Mouse (Mus musculus): ENCODE results near the gene Top2b. TPM values are rescaled to one million over a fixed set of nuclear protein-coding genes. Genes with fewer than 3 reads are reported as not detected.

Top2b gene
- total RNA-seq, 2 experiments from 2014 or later: 29.4 to 35.4 TPM

DNA sequence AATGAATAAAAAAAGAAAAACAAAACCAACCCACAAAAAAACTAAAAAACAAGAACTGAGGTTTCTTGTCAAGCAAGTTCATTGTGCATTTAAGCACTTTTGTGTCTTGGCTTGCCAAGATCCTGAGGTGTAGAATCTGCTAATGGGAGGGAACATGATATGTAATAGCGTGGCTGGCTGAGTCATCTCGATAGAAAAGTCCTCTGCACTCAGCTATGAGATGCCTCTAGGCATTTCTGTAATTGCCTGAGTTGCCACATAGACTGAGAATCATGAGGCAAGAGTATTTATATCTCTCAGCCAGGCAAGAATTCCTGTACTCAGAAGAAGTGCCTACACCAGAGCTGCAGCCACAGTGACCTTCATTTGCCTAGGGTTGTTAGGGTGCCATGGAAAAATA lies 68.2 kb downstream of the Top2b start:
- intact Hi-C loops (cut with DNase I): loop anchor here (5.0 to 10.0 kb wide), 2 partner anchors 144 to 972 kb away; no protein-coding TSS in a partner anchor
- no peak for DNase-seq
- Histone ChIP-seq H3K27ac (peak overlapping the region; percentile 85), H3K4me3 (no peak overlapping the region)
- no peak for TF ChIP-seq CTCF (IDR thresholded peaks at IDR 0.05)

DNA sequence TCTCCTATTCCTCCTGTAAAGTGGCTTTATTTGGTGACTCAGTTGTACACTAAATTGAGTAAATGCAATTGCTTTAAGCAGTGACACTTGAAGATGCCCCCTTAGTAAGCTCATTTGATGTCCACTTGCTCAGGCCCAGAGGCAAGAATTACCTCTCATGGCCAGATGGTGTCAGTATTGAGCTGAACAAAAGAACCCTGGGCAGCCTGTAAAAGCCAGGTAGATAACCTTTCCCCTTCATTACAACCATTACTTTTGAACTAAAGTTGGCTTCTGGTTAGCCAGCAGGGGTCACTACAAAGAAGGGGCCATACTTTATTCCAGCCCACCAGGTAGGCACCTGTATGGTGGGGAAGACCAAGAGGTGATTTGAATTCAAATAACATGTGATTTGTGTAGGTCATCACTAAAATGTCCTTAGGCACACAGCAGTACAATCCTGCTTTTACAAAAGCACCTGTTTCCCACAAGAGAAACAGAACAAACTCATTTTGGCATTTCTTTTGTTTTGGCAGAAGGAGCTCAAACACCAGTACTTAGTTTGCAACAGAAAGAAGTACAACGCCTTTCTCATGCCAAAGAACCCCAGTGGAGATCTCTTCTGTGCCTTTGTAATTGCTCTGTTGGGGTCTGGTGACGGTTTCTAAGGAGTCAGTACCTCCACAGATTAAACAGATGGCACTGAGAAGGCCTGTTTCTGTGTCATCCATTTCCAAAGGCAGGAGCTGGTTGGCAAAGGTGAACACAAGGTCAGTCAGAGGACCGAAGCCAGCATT lies 69.6 kb downstream of the Top2b start:
- intact Hi-C loops (cut with DNase I): loop anchor here (2.0 to 10.0 kb wide), 4 partner anchors 92 to 970 kb away; no protein-coding TSS in a partner anchor
- peak; percentile 67 for DNase-seq
- H3K27ac ChIP-seq: peak overlapping the region; percentile 85
- TF ChIP-seq CTCF (IDR thresholded peaks at IDR 0.05): peak; percentile 88
- H3K4me3 ChIP-seq: no peak overlapping the region

DNA sequence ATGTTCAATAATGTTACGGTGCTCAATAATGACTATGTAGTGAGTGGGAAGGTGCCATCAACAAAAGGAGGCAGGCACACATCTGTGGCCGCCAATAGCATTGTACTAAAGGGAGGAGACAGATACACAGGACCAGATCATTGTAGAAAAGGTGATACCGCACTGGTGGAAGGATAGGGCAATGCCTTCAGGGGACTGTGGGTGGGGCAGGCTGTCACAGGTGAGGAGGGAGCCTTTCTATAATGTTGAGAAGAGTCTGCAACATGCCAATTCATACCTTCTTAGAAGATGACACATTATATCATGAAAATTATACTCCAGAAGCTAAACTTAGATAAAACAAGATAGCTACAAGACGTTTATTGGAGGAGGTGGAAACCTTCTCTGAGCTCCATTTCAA lies 72.4 kb downstream of the Top2b start:
- Histone ChIP-seq H3K4me3 (no peak overlapping the region), H3K27ac (no peak overlapping the region)
- no peak for DNase-seq
- intact Hi-C loops (cut with DNase I): loop anchor here (10.0 kb wide), 1 partner anchor 967 kb away; no protein-coding TSS in a partner anchor
- no peak for TF ChIP-seq CTCF (IDR thresholded peaks at IDR 0.05)

DNA sequence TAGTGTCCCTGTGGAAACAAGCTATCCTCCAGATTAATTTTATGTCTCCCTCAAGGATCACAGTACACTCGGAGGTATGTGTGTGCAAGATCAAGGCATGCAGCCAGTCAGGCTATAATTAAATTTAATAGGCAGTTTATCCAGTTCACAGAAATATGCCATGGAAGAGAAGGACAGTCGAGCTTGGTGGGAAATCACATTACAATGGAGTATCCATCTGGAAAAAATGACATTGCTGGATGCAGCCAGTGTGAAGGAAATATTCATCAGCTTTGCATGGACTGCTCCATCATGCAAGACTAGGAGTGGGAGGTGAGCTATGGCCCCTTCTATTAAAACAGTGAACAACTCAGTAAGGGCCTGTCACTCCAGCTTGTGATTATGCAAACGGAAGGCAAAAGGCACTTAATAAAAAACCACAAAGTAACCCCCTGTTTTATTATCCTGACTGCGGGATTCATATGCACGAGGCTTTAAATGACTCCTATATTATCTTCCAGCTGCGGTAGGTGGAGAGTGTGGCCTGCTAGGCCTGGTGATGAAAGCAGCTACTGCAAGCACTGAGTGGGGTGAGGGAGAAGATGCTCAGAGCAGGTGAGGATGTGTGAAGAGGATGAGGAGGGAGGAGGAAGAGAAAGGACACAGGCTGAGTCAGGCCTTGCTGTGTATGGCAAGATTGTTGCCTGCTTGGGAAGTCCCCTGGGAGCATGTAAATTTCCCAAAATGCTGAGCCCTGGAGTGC lies 74.6 kb downstream of the Top2b start:
- no peak for TF ChIP-seq CTCF (IDR thresholded peaks at IDR 0.05)
- peak overlapping the region; percentile 40; the same call in 1 of the 2 replicates for H3K27ac ChIP-seq
- intact Hi-C loops (cut with DNase I): loop anchor here (5.0 to 10.0 kb wide), 2 partner anchors 73 to 965 kb away; no protein-coding TSS in a partner anchor

DNA sequence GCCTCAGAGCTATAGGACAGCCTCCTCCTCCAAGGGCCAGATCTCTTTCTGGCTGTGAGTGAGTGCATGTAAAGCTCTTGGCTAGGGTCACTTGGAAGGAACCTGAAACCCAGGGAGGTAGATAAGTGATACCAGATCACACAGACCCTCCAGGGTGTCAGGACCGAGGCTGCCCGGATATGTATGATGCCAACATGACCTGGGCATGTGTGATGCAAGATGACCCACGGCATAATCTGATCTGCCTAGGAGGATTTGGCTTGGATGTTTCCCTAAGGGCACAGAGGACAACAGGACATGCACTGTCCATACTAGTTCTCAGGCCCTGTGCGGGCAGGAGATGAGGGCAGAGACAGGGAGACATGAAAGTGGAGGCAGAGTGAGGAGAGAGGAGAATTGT lies 79.9 kb downstream of the Top2b start:
- DNase-seq: peak; percentile 75
- intact Hi-C loops (cut with DNase I): loop anchor here (5.0 kb wide), 2 partner anchors 52 to 67 kb away; no protein-coding TSS in a partner anchor
- TF ChIP-seq CTCF (IDR thresholded peaks at IDR 0.05): no peak
- H3K27ac ChIP-seq: peak overlapping the region; percentile 88
- H3K4me3 ChIP-seq: peak overlapping the region; percentile 48

More for the DNA sequence above, 74.6 kb downstream of the Top2b start:
- no peak overlapping the region for H3K4me3 ChIP-seq
- DNase-seq: no peak

DNA sequence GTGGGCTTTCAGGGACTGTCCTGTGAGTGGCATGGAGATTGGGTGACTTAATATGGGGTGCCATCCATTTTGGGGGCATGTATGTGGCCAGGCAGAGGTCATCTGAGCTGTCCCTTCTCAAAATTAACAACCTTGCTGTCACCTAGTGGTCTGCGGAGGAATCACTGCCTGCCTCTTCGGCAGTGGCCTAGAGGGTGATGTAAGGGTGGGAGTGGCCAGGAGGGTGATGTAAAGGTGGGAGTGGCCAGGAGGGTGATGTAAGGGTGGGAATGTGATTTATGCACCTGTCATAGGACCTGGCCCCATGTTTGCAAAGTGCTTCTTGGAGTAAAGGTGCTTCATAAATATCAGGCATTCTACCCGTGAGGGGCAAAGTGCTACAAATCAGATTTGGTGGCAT lies 82.6 kb downstream of the Top2b start:
- intact Hi-C loops (cut with DNase I): loop anchor here (5.0 kb wide), 1 partner anchor 50 kb away; no protein-coding TSS in a partner anchor
- TF ChIP-seq CTCF (IDR thresholded peaks at IDR 0.05): peak; percentile 30; the same call in 1 of the 2 replicates

DNA sequence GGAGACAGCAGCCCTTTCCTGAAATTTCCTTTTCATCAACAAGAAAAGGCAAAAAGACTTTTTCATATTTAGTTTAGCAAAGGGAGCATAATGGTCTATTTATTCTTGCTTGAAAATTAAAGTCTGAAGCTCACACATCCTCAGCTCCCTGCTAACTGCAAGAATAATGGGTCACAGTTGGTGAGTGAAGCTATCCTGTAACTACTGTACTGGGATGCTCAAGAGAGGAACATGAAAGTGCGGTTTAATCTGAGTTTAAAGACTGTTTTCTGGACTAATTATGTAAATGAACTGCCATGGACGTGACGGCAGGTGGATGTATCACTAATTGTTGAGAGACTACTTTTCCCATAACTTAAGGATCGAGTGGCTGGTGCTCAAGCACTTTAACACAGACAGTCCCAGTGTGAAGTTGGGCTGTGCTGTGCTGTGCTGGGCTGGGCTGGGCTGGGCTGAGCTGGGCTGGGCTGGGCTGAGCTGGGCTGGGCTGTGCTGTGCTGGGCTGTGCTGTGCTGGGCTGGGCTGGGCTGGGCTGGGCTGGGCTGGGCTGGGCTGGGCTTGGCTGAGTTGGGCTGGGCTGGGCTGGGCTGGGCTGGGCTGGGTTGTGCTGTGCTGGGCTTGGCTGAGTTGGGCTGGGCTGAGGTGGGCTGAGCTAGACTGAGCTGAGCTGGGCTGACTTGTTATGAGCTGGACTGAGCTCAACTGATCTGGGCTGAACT lies 83.4 kb downstream of the Top2b start:
- no peak overlapping the region for H3K4me3 ChIP-seq
- DNase-seq: no peak
- TF ChIP-seq CTCF (IDR thresholded peaks at IDR 0.05): no peak
- H3K27ac ChIP-seq: no peak overlapping the region
- intact Hi-C loops (cut with DNase I): loop anchor here (5.0 kb wide), 1 partner anchor 49 kb away; no protein-coding TSS in a partner anchor

More for the DNA sequence above, 82.6 kb downstream of the Top2b start:
- no peak for DNase-seq
- Histone ChIP-seq H3K4me3 (no peak overlapping the region), H3K27ac (peak overlapping the region; percentile 43; the same call in 1 of the 2 replicates)

DNA sequence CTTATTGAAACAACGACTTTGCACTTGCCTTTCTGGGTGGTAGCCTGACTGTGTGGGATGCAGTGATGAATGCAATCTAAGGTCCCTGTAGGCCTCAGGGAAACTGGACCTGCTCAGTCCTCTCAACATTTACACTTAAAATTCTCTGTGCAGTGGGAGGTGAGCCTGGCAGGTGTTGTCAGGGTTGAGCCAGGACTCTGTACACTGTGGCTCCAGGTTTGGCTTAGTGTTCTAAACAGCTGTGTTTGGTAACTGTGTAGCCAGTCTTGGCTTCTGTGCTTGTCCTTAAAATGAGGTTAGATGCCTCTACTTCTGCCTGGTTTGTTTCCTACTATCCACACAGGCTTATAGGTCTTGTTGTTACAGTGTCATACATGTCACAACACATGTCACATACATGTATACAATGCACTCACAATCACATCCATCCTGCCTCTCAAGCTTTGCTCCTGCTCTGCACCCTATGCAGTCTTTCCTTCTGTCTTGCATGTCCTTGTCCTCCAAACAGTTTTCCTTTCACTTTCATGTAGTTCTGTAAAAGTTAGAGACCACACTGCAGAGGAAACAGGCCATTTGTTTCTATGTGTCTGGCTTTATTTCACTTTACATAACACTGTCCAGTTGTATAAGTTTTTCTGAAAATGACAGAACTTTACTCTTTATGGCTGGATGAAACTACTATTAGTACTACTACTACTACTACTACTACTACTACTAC lies 113.8 kb downstream of the Top2b start:
- TF ChIP-seq CTCF (IDR thresholded peaks at IDR 0.05): no peak
- peak; percentile 41 for DNase-seq
- Histone ChIP-seq H3K4me3 (peak overlapping the region; percentile 15; the same call in 1 of the 2 replicates), H3K27ac (peak overlapping the region; percentile 74)
- intact Hi-C loops (cut with DNase I): no loop called here

DNA sequence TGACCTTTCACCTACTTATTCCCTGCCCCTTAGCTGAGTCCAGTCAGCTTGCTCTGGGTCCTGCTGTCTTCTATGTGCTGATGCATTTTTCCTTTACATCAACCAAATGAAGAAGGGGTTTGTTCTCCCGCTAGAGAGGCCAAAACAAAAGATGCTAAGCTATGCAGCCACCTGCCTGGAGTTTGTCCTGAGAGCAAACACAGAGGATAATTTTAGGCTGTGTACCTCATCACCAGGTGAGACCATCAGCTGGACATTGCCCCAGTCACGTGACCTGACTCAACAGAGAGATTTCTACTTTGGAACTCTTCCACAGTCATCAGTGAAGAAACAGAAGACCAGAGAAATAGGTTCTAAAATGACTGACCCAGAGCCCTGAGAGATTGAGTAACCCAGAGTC lies 114.5 kb downstream of the Top2b start:
- intact Hi-C loops (cut with DNase I): no loop called here
- peak; percentile 26 for DNase-seq
- Histone ChIP-seq H3K4me3 (no peak overlapping the region), H3K27ac (peak overlapping the region; percentile 74)
- TF ChIP-seq CTCF (IDR thresholded peaks at IDR 0.05): no peak

DNA sequence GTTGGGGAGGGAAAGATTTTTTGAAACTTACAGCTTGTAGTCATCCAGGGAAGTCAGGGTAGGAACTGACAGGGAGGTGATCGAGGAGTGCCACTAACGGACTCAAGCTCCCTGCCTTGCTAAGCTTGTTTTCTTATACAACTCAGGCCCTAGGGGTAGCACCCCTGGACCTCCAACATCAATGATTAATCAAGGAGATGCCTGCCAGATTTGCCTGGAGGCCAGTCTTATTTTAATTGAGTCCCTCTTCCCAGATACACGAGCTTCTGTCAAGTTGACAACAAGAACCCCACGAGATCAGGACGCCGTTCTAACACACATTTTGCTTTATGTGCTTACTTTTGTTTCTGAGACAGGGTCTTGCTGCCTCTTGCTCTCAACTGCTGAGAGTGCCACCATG lies 115.6 kb downstream of the Top2b start:
- no peak for DNase-seq
- intact Hi-C loops (cut with DNase I): no loop called here
- no peak for TF ChIP-seq CTCF (IDR thresholded peaks at IDR 0.05)
- no peak overlapping the region for H3K4me3 ChIP-seq
- peak overlapping the region; percentile 16; the same call in 1 of the 2 replicates for H3K27ac ChIP-seq

DNA sequence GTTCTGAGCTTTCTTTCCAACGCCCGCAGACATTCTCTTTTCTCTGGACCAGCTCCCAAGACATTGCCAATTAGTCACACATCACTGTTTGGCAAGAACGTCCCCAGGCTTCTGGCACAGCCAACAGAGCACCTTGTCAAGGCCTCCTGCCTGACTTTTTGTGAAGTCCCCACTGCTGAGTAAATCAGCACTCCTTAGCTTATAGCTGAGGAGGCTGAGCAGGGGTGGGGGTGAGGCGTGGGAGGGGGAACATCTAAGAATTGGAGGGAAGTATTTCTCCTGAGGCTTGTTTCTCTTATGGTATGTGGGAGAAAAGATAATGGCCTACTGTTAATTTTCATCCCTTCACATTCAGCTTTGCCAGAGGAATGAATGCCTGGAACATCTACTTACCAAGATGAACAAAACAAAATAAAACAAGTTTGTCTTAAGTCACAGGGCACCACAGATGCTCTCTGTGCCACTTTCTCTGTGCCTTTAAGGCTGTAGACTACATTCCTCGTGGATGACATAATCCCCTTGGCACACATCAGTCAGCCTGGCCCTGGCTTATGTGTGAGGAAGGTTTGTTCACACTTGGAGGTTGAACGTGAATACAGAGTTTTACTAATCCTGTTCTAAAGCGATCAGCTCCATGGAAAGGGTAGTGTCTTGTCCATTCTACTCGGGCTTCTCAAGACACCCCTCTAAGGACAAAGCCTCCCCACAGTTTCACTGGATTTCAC lies 118.8 kb downstream of the Top2b start:
- DNase-seq: no peak
- H3K27ac ChIP-seq: peak overlapping the region; percentile 43; the same call in 1 of the 2 replicates
- no peak for TF ChIP-seq CTCF (IDR thresholded peaks at IDR 0.05)
- H3K4me3 ChIP-seq: no peak overlapping the region
- intact Hi-C loops (cut with DNase I): no loop called here

Other genes with a start within 250 kb of the Top2b start
- gene Ngly1, start 115.9 kb upstream of the Top2b start, total RNA-seq (2021): 10 to 100 TPM; 46.7 to 52.5 TPM
- 10 to 100 TPM in 1 of 2 experiments, 1 to 10 TPM in 1; 8.8 to 13.6 TPM for gene Oxsm, start 115.4 kb upstream of the Top2b start, total RNA-seq (2021)